Mouse (Mus musculus) G1E-ER4 (cell line): ENCODE measurements around the gene Lrch3. TPM values are rescaled to one million over a fixed set of nuclear protein-coding genes. Genes with fewer than 3 reads are reported as not detected.

ENCODE experiments used
- GATA1 ChIP-seq: IDR thresholded peaks from one replicate; pipeline ENCODE4 v1.8.0; 2012; ENCODE audit warnings: low read length, inconsistent platforms
- polyA plus RNA-seq: library from polyadenylated mRNA; stranded (reverse); fragments of >175 nt; gene quantifications from 2 replicates; pipeline ENCODE4 v1.2.3, GENCODE M21; 2012

Gene Lrch3
- polyA plus RNA-seq = 9.0 and 11.8 TPM in 2 replicates

DNA sequence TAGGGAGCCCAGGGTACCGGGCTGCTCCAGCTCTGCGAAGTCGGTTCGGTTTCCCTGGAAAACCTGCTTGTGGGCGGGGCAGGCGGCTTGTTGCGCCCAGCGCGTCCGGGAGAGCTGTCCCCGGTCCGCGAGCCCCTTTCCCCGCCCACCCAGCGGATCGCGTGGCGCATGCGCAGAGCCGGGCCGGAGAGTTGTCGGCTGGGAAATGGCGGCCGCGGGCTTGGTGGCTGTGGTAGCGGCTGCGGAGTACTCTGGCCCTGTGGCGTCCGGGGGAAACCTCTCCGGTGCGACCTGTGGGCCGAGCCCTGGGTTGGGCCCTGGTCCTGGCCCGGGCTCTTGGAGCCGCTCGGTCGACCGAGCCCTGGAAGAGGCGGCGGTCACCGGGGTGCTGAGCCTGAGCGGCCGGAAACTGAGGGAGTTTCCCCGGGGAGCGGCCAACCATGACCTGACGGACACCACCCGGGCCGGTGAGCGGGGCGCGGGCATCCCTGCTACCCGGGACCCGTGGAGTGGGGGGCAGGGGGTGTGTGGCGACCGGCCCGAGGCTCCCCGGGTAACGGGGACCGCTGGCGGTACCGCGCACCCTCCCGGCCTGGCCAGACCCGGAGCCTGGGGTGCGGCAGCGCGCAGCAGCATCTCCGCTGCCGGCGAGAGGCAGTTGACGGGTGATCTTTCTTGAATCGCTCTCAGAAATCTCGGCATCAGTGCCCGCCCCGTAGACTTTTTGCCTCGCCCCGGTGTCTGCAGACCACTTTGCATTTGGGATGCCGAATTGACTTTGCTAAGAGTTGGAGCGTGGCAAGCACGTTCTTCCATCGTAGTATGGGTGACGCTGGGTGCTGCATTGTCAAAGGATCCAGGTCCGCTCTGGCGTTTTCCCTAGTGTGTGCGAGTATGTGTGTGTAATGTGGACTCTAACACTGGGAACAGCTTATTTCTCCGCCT lies at the start of gene Lrch3:
TSS of gene Lrch3 (plus strand) at position 164 of the 945 bp plus-strand sequence.
- no peak for TF ChIP-seq GATA1

DNA sequence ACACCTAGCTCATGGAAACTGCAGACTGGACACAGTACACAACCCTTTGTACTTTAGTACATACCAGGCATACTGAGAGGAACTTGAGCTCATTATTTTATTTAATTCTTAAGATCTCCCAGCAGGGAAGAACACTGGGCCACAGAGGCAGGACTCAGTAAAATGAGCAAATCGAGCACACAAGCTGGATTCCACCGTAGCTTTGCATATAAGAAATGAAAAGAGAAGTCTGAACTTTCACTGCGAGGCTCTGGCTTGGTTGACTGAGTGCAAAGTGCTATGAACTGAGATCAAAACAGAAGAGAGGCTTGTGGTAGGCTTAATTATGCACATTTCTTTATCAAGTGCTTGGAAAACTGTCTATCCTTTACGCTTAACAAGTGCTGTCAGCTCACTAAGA lies 48.5 kb upstream of the Lrch3 start:
- TF ChIP-seq GATA1 = no peak

DNA sequence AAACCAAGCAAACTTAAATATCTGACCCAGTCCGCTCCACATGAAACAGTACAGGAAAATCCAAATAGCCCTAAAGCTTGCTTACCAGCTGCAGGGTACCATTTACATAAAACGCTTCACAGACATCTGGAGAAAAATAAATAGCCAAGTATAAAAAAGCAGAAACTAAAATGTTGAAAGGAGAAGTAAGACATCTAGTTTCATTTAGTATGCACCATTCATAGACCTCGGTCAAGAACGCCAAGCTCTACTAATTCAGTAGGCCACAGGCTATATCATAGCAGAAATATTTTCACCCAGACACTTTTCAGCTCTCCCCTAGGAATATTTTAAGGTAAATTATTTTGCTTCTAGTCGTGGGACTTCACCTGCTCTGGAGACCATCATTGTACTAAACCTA lies 47.2 kb upstream of the Lrch3 start:
- TF ChIP-seq GATA1 = no peak

DNA sequence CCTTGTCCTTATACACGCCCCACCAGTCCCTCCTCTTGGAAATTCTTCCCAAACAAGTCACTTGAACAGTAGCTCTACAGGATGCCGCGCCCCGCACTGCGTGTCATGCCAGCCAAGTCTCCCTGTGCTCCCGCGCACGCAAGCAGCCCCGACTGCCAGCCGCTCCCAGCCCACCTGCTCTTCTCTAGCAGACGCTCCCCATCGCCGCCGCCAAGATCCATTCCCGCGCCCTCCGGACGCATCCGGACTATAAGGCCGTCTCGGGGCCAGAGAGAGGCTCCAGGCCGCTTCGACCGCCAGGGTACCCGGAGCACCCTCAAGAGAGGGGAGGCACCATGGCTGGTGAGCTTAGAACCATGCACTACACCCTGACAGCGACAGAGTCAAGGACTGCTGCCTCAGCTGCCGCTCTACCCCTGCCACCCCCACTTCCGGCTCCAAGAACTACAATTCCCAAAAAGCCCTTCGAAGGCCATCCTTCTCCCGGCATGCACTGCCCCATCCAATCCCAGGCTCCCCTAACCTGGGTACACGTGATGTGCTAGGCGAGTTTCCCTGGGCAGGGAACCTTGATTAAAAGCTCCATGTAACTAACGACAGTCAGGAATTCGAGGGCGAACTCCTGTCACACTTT lies 45.9 kb upstream of the Lrch3 start:
- no peak for TF ChIP-seq GATA1

DNA sequence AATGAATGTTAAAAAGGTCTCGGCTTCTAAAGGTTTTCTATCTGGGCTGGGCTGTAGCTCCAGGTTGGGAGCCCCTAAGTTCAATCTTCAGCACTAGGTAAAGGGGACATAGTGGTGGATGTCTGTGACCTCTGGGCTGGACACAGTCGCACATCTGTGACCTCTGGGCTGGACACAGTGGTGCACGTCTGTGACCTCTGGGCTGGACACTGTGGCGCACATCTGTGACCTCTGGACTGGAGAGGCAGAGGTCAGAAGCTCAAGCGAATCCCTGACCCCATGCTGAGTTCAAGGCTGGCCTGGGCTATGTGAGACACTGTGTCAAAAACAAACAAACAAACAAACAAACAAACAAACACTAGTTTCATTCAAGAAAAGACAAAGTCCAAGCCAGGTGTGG lies 43.7 kb upstream of the Lrch3 start:
- no peak for TF ChIP-seq GATA1

DNA sequence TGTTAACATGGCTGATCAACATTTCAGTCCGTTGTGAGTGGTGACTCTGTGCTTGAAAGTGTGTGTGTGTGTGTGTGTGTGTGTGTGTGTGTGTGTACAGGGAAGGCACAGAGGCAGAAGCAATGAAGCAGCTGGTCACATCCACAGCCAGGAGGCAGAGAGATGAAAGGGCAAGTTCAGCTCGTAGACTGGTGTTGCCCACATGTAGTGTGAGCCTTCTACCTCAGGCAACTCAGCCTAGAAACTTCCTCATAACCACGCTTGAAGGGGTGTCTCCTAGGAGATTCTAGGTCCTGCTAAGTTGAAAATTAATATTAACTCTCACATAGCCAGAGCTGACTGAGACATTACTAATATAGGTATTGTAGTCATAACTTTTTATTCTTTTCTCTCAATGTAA lies 40.5 kb upstream of the Lrch3 start:
- no peak for TF ChIP-seq GATA1

DNA sequence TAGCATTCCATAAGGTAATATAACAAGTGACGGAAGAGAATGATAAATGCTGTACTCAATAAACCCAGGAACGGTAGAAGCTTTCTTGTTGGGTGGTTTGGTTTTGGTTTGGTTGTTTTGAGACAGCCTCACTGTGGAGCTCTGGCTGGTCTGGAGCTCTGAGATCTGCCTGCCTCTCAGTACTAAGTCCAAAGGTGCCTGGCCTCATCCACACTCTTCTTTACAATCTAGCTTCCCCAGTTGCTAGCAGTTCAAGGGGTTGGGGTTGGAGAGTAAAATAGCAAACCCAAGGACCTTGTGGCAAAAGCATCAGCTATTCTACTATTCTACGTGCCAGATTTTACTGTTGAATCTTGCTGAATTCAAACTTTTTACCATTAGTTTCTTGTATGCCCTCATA lies 38.1 kb upstream of the Lrch3 start:
- no peak for TF ChIP-seq GATA1

DNA sequence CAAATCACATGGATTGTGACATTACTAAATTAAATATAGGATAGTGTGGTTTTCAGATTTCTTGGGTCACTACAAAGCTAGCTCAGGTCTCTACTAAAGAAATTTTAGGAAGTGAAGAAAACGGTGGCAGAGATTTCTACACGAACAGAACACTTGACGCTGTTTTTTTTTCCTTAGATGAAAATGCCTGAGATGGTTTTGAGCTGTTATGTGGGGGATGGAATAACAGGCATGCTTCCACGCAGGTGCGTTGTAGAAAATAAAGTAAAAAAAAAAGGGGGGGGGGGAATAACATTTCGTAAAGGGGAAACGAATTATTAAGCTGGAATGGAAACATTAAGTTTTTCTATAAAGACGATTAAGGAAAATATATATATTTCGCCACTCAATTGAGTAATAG lies 37.1 kb upstream of the Lrch3 start:
- no peak for TF ChIP-seq GATA1

DNA sequence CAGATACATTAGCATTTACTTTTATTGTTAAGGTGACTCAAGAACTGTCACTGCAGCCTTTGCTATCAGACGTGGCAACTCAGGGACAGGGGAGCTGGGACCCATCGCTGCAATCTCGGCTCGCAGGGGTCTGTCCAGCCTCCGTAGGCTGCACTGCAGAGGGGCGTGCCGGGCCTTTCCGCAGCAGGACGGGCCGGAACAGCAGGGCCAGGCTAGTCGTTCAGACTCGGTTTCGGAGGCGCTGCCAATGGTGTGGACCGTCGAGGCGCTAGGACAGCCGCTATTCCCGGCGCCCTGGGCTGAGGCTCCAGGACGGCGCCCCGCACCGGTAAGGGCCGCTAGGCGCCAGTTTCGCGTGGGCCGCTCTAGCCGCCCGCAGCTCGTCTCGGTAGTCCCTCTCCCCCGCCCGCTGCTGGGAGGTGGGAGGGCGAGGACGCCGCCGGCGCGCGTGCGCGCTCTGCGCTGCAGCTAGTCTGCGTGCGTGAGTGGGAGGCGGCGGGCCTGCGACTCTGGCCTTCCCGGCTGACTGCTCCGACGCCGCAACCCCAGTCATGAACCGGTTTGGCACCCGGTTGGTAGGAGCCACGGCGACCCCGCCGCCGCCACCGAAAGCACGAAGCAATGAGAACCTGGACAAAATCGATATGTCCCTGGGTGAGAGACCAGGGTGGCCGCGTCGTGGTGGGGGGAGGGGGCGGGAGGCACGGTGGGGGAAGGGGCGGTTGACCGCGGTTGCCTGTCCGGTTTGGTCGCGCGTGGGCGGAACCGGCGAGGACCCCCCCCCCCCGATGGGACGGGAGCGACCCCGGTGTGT lies 36.4 kb upstream of the Lrch3 start, which contains the start of the genes Fyttd1 and Rubcn:
TSS of gene Fyttd1 (plus strand) at position 158 of the 814 bp plus-strand sequence.
TSS of gene Rubcn (minus strand) at position 424 of the 814 bp plus-strand sequence.
- no peak for TF ChIP-seq GATA1

DNA sequence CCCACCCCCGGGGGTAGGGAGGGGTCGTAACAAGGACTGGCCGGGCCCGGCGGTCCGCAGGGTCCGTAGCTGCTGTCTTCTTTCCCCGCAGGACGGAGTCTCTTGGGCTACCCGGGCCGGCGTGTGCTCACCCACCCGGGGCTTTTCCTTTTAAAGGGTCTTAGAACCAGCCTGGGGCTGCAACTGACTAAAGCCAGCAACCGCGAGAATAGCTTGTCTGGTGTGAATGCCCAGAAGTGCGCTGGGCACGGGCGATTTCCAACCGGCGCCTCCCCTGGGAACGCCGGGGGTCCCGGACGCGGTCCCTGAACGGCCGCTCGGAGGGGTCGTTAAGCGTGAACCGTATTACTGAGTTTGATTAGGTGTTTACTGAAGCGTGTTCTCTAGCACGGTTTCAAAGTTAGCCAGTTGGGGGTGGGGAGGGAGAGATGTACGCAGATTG lies 35.7 kb upstream of the Lrch3 start:
- TF ChIP-seq GATA1 = no peak

DNA sequence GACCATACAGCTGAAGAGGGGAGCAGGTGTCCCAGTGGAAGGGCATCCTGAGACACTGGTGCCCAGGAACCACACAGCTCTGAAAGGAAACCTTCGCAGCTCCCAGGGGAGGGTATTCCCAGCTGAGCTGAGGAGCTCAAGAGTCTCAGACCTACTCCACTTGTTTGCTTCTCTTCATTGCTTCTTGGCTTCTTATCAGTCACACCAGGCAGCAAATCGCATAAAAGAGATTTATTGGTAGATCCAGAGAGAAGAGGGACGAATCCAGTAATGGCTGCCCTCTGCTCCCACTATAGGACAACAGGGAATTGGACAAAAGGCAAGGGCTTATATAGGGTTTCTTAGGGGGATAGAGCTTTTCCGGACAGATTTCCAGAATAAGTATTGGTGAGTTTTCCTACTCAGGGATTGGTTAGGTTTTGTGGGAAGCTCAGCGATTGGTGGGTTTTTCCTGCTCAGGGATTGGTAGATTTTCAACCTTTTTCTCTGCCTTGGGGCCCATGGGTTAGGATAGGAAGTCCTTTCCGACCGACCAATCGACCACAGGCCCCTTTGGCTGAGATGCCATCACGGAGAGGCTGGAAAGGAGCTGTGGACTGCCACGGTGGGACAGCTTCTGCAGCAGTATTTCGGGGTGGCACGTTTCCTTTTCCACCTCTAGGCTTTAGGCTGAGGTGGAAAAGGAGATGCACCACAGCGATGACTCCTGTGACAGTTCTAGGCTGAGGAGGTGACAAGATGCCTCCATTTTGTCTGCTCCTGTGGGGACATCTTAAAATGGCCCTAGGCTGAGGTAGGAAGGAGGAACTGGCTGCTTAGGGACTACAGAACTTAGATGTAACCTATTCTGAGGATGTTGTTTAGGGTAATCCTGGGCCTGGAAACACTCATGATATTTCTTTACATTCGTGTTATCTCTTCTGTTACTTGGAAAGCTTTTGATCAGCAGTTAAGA lies 34.7 kb upstream of the Lrch3 start:
- TF ChIP-seq GATA1 = no peak

DNA sequence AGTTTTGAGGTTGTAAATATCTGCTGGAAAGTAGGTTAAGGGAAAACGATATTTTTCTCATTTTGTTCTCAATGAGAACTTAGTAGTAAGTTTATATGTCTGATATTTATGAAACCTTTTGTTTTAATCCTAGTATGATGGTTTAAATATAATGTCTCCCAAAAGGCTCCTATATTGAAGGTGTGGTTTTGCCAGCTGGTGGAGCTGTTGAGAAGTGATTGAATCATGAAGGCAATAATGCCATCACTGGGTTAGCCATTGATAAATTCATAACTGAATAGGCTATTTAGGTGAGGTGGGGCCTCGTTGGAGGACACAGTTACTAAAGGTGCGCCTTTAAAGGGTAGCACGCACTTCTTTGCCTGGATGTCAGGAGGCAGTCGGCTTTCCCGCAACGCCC lies 32.4 kb upstream of the Lrch3 start:
- TF ChIP-seq GATA1 = no peak

DNA sequence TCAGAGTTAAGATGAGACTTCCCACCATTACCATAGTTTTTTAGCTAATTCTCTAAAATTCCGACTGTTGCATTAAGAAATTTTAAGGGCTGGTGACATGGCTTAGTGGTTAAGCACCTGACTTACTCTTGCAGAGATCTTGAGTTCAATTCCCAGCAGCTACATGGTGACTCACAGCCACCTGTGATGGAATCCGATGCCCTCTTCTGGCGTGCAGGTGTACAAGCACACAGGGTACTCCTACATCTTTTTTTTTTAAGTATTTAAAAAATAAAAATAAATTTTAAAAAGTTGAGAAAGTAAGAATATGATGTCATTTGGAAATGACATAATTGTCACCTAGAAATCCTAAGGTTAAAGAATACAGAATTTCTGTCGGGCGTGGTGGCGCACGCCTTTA lies 25.9 kb upstream of the Lrch3 start:
- no peak for TF ChIP-seq GATA1

DNA sequence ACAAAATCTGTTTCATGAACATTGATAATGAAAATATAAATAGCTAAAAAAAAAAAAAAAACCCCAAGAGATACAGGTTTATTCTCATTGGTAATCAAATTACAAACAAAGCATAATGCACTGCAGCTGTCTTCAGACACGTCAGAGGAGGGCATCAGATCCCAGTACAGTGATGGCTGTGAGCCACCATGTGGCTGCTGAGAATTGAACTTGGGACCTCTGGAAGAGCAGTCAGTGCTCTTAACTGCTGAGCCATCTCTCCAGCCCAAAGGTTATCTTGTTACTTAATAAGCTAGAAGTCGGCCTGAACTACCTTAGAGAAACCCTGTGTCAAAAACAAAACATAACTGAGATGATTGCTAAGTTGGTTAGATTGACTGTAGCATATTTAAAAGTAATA lies 24.0 kb upstream of the Lrch3 start:
- no peak for TF ChIP-seq GATA1

DNA sequence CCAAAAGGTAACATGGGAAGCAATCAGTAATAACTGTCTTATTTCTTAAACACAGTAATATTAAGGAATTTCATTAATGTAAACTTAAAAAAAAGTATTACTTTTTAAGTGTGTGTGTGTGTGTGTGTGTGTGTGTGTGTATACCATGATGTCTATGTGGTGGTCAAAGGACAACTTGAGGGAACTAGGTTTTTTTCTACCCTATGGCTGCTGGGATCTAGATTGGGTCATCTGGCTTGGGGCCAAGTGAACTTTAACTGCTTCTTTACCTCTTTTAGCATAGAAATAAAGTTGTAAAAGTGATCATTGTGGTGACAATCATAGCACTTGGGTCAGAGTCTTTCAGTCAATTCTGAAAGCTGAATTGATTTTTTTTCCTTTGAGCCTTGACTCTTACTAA lies 17.8 kb upstream of the Lrch3 start:
- TF ChIP-seq GATA1 = no peak
